Mouse (Mus musculus) granulocyte monocyte progenitor cell, adult 5-6 weeks (primary cell): ENCODE measurements at regions not wholly inside any gene's neighbourhood (a gene's known extent, or its start where the extent isn't known, plus 50 kb on each side); places are given as distances from the start of the nearest gene placed in this dataset.

ENCODE experiments used
- ATAC-seq: replicated peaks from 2 replicates; pipeline ENCODE4 v1.8.0; 2016; ENCODE audit warnings: mild to moderate bottlenecking, moderate TSS enrichment, inconsistent platforms; ENCODE audit not compliant: poor library complexity, severe bottlenecking

DNA sequence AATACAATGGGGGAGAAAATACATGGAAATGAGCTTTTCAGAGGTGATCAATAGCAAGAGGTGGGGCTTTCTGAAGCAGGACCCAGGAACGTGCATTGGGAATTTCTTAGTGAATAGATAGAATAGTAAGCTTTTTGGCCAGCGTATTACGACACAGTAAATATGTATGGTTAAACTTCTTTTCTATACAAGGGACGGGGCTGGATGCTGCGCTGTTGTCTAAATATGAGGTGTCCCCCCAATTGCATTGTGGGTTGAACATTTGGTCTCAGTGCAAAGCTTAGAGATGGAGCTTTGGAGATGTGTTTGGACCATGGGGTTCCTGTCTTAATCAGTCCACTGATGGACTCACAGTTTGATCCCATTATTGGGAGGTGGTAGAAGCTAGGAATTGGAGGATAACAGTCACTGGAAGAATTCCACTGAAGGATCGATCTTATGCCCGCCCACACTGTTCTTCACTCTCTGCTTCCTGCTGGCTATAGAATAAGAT, 168.6 kb downstream of the Gm19410 start:
- ATAC-seq = no peak

GRCm38 (mm10) chr8:35935034-35935433, 169.4 kb downstream of the Gm19410 start:
- no peak for ATAC-seq

- ATAC-seq = no peak
Measured at GRCm38 (mm10) chr8:35939199-35939598, 173.6 kb downstream of the Gm19410 start.

DNA sequence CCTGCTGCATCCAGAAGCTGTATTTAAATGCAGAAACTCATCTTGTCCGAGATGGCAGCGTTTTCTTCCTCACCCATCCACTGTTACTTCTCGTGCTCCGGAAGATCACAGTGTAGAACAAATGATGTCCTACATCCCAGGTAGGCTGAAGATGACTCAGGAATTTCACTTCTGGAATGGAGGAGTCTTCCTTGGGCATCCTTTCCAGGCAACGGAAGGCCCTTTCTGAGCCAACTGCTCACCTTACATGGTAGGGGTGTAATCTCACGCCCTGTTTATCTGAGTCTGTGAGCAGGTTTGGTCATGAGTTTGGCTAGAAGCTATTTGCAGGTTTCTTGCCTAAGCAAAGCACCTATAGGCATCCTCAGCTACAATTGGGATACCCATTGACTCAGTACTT, 176.9 kb downstream of the Gm19410 start:
- no peak for ATAC-seq

- no peak for ATAC-seq
Measured at GRCm38 (mm10) chr8:35943686-35944085, 178.1 kb downstream of the Gm19410 start.

- no peak for ATAC-seq
Measured at GRCm38 (mm10) chr8:35944461-35944860, 178.9 kb downstream of the Gm19410 start.

- no peak for ATAC-seq
Measured at GRCm38 (mm10) chr8:35946539-35946940, 180.9 kb downstream of the Gm19410 start.

DNA sequence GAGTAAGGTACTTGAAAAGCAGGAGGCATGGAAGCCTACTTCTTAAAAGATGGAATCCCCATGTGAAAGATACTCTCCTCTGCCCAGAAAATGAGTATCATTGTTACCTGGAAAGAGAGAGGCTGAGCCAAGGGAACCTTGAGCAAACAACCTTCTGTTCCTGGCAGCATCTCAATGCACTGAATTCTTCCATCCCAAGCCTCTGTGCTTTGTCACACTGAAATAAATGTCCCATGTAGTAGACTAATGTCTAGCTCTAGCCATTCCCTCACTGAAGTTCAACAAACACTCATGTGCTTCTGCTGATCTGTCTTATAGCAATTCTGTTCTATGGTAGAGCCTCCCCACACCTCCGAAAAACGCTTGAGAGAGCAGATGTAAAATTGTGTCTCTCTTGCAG, 182.6 kb downstream of the Gm19410 start:
- no peak for ATAC-seq

DNA sequence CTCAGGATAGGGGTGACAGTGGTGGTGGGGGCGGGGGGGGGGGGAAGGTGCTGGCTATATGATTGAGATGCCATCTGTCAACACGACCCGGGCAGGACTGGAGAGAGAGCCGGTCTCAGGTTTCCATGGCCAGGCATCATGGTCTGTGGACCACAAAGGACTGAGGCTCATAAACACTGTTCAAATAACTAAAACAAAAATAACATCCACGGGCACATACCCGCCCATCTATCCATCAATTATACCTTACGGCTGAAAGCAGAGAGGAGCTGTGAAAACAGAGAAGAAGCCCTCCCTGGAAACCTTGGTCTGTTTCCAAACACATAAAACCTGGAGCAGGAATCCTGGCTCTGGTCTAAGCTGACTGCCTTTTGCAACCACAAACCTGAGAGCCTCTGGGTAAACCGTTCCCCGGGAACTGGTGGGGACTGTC, 183.2 kb downstream of the Gm19410 start:
- no peak for ATAC-seq

DNA sequence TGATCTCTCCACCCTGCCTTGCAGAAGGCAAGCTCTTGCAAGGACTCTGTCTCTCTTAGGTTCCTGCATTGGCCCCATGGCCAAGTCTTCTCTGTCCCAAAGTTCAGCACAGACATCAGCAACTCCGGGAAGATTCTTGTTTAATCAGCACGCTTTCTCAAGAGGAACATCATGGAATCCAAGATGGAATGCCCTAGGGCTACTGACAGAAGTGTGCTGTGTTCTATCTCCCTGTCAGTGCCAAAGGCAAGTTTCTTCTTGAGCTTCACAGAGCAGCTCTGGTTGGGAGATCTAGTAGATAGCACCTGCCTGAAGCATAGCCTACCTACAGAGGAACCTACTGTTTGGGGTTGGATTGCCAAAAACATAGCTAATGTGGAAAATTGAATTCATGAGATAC, 189.9 kb downstream of the Gm19410 start:
- ATAC-seq = no peak

DNA sequence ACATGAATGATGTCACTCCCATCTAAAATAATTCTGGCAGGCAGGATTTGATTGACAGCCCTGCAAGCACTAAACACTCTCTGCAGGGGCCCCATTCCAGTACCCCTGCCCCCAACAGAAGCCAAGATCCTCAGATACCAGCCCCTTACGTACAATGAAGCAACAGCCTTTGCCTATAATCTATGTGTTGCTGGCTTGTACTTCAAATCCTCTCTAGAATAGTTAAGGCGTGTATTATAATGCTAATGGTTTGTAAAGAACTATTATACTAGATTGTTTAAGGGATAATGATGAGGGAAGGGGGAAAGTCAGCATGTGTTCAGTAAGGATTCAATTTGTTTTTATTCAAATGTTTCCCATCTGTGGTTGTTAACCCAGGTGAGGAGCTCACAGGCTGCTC, 190.7 kb downstream of the Gm19410 start:
- no peak for ATAC-seq

DNA sequence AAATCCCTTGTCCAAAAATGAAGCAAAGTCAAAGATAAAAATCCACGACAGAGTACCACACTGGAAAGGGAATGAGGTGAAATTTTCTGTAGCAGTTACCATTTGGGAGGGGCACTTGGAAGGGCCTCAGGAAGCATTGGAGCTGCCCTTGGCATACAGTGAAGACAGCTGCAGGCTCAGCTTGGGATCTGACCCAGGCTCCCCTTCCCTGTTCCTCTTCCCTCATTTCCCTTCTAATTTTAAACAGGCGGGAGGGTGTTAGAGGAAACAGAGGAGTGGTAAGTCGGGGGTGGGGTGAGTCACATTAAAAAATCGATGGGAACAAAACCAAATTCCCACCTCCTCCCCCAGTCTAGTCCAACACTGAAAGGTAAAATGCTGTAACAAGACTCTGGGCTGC, 193.6 kb downstream of the Gm19410 start:
- ATAC-seq = no peak

DNA sequence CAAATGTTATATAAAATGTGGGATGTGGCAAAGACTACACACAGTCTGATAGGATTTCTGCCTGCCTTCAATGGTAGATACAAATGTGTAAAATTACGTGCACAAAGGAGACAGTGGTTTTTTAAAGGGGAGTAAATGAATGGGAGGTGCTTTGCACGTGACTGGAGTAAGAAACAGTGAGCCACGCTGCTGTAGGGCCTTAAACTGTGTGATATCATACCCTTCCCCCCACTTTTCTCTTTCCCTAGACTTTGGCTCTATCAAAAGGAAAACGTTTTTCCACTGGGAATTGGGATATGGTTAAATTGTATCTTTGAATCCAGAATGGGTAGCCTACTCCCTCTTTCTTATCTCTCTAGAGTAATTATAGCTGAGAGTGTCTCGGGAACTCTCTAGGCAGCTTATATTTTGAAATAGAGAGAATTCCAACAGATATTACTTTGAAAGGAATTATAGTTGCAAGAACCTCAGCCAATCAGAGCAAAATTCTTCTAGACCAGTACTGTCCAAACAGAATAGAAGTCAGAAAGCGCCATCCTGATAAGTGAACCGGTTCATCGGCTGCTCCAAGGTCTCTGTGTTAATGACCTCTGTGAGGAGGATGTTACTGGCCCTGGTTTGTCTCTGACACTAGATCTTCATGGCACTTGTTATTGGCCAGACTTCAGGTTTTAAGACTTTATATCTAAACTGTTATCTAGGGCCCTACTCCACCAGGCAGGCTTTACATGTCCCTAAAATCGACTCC, 195.5 kb downstream of the Gm19410 start:
- ATAC-seq = no peak

GRCm38 (mm10) chr8:35961615-35962220, 196.1 kb downstream of the Gm19410 start:
- no peak for ATAC-seq

- ATAC-seq = no peak
Measured at GRCm38 (mm10) chr8:35964932-35965331, 199.3 kb downstream of the Gm19410 start.

GRCm38 (mm10) chr8:35968341-35968740, 202.8 kb downstream of the Gm19410 start:
- ATAC-seq = no peak

DNA sequence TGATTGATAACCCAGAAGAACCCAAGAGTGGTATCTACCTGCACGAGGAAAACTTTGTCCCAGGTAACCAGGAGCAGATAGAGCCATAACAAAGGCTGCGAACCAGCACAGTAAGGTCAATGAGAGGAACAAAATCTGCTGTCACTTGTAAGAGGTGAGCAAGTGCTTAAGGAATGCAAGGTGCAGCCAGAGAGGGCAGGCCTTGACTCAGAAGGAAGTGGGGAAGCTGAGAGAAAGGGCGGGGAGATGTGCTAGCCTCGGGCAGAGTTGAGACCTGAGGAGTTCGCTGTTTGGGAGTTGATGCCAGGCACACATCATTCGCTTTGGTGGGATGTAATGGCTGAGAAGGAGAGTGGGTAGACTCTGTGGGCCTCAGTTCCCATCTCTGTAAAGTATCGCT, 205.5 kb downstream of the Gm19410 start:
- no peak for ATAC-seq

- ATAC-seq = no peak
Measured at GRCm38 (mm10) chr8:35974323-35975029, 208.9 kb downstream of the Gm19410 start.

- ATAC-seq = no peak
Measured at GRCm38 (mm10) chr8:35979638-35980255, 214.2 kb downstream of the Gm19410 start.

GRCm38 (mm10) chr8:35983083-35983482, 217.5 kb downstream of the Gm19410 start:
- no peak for ATAC-seq

DNA sequence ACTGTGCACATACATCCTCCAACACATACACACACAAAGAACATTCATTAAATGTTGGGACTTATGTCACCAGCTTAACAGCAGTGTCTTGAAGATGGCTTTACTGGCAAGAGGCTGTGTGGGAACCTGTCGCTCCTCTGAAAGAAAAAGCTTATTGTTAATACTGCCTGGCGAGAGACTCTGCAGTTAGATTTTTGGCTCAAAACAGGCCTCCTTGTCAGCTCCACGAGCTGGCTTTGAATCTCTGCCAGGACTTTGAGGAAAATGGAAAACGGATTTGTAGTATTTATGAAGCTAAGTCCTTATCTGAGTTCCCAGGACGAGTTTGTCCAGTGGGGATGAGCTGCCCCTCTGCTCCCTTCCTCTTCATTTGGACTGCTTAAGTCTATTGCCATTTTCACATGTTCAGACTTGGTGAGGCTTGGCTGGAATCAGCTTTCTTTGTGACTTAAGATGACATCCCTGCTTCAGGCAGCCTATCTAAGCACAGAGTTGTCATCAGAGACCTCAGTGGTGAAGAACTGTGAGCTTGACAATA, 219.6 kb downstream of the Gm19410 start:
- no peak for ATAC-seq
